Mouse (Mus musculus) Muller cell, postnatal 12 days (primary cell): ENCODE data around the gene Ccdc114.
"Not testable (repeated sequence)": the region's sequence is repeated elsewhere in the genome, so short reads cannot be mapped to it uniquely, and the experiment has no call there.

Experiments
- DNase-seq: peaks from one replicate; pipeline ENCODE4 v3.0.0-alpha.2; 2015; ENCODE audit errors: inconsistent ontology term

Ccdc114 gene

DNA sequence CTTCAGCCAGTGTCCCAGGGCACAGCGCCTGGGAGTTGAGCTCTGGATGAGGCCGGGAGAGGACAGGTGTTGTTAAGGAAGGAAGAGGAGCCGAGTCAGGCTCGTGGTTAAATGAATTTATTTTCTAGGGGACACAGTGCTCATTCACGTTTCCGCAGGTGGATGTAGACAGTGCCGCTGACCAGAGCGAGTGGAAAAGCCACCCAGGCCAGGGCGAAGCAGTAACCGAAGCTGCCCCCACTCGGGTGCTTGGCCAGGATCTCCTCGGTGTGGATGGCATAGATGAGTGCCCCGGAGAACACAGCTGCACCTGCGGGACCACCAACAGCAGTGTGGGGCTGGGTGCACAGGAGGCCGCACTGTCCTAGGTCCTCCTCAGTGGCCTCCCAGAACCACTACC, 5.9 kb upstream of the Ccdc114 start:
- DNase-seq: no peak

- no peak for DNase-seq
Observed at GRCm38 (mm10) chr7:45919083-45919671, 4.7 kb upstream of the Ccdc114 start.

DNA sequence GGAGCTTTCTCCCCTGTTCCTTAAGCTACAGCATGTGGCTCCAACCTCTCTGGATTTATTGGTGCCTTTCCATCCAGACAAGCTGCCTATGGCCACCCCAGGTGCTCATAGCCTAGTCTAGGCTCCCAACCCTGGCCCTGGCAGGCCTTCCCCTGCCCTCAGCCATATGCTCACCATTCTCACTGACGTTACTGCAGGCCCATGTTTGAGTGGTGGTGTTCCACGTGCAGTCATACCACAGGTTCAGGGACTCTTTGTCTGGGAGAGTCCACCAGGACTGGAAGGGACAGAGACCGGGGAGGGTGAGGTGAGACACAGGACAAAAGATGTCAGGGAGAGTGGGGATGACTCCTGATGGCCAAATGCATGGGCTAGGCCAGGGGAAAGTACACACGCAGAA, 4.1 kb upstream of the Ccdc114 start:
- no peak for DNase-seq

- DNase-seq: peak; percentile 89
Observed at GRCm38 (mm10) chr7:45920583-45921241, 3.2 kb upstream of the Ccdc114 start.

GRCm38 (mm10) chr7:45921242-45921621, 2.6 kb upstream of the Ccdc114 start, which contains the start of gene Emp3:
Gene Emp3, minus strand, starts transcription at chr7:45921404.
- DNase-seq: no peak

GRCm38 (mm10) chr7:45921950-45922600, 1.8 kb upstream of the Ccdc114 start:
- no peak for DNase-seq

DNA sequence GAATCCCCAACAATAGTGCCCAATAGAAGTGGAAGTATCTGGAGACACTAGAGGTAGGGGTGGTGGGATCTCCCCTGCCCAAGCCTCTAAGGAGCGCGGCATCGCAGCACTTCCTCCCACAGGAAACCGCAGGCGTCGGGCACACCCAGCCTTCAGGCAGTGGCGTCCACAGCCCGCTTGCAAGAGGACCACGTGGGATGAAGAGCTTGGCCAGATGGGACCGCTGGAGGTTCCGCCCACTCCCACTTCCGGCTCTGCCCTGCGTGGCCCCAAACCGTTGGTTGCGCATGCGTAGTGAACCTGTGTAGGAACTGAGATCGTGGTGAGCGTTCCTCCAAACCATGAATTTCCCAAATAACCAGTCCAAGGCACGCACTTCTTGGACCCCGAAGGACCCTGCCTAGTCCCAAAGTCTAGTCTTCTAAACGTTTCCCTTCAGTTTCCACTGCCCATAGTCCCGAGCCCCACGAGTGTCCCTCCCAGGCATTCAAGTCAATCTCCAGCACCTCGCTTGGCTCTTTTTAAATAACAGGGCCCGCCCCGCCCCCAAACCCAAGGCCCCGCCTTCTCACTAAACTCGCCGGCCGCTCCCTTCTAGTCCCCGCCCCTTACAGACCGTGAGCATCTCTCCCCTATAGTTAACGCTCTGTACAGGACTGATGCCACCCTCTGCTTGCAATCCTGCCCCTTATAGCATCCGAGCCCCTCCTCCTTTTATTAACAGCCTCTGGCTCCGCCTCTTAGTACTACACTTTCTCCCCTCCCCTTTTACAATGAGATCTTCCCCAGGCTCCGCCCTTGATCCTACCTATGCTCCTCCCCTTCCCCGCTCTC, 727 bp upstream of the Ccdc114 start:
- peak; percentile 96 for DNase-seq

GRCm38 (mm10) chr7:45924429-45924816, 551 bp downstream of the Ccdc114 start:
- DNase-seq: no peak

GRCm38 (mm10) chr7:45928626-45929295, 4.9 kb downstream of the Ccdc114 start:
- no peak for DNase-seq

GRCm38 (mm10) chr7:45929688-45930087, 5.8 kb downstream of the Ccdc114 start:
- no peak for DNase-seq

- DNase-seq: not testable (repeated sequence)
Observed at GRCm38 (mm10) chr7:45933766-45934165, 9.9 kb downstream of the Ccdc114 start.

DNA sequence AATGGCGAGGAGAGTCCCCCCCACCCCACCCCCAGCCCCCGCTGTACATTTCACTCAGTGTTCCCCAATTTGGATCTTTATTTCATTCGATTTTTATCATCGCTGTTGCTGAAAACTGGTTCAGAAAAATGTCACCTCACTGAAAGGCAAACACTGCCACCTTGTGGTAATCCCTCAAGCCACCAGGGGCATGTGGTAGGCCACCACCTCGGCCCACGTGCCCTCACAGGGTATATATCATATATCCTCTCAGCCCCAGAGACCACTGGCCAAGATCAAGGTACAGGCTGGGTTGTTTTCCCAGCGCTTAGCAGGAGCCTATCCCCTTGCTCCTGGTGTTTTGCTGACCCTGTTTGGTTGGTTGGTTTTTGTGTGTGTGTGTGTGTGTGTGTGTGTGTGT, 11.2 kb downstream of the Ccdc114 start:
- DNase-seq: peak; percentile 51

- no peak for DNase-seq
Observed at GRCm38 (mm10) chr7:45939836-45940235, 16.0 kb downstream of the Ccdc114 start.

DNA sequence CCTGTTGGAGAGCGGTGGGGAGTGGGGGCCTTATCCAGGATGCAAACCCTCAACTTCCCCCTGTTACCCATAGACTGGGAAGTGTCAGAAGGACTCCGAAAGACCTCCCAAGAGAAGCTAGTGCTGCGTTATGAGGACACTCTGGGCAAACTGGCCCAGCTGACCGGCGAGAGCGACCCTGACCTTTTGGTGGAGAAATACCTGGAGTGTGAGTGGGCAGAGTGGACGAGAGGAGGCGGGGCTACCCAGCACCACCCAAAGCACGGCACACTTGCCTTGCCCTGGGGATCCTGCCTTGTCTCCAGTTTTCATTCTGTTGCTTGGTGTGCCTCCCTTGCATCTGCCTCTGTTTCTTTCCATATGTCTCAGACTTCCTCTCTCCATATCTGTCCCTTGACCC, 18.1 kb downstream of the Ccdc114 start:
- DNase-seq: no peak

DNA sequence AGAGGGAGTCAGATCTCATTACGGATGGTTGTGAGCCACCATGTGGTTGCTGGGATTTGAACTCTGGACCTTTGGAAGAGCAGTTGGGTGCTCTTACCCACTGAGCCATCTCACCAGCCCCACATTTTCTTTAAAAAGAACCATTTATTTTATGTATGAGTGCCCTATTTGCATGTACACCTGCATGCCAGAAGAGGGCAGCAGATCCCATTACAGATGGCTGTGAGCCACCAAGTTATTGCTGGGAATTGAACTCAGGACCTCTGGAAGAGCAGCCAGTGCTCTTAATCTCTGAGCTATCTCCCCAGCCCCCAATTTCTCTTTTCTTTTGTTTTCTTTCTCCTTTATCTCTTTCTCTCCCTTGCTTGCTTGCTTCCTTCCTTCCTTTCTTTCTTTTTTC, 19.4 kb downstream of the Ccdc114 start:
- not testable (repeated sequence) for DNase-seq

- DNase-seq: no peak
Observed at GRCm38 (mm10) chr7:45949061-45949460, 25.2 kb downstream of the Ccdc114 start.

- DNase-seq: peak; percentile 5
Observed at GRCm38 (mm10) chr7:45956611-45957010, 32.7 kb downstream of the Ccdc114 start.

DNA sequence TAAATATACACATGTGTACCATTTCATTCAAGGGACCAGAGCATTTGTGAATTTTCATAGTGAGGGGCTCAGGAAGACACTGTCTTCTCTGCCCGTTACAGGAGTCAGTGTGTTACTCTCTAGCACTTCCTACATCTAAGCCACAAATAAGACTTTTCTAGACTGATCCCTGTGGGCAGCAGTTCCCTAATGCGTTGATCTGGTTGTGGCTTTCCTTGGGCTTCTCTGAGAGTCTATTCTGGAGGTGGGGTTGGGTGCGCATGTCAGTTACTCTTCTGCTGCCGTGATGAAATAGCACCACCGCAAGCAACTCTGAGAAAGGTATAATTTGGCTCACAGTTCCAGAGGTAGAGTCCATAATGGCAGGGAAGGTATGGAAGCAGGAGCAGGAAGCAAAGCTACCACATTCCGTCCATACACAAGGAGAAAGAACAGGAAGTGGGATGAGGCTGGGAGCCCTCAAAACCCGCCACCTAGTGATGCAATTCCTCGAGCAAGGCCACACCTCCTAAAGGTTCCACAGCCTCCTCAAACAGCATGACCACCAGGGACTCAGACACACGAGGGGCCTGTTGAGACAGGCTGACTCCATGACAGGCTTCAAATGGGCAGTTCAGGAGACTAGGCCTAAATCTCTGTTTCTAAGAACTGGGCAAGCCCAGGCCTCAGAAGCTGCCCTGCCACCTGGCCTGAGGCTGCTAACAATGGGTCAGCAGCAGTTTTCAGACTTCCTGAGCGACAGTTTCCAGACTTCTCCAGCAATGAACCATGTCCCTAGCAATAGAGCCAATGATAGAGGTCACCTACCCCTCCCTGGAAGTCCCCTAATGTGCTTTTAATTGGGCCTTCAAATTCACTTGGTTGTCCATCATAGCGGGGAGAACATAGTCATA, 48.2 kb downstream of the Ccdc114 start:
- no peak for DNase-seq

DNA sequence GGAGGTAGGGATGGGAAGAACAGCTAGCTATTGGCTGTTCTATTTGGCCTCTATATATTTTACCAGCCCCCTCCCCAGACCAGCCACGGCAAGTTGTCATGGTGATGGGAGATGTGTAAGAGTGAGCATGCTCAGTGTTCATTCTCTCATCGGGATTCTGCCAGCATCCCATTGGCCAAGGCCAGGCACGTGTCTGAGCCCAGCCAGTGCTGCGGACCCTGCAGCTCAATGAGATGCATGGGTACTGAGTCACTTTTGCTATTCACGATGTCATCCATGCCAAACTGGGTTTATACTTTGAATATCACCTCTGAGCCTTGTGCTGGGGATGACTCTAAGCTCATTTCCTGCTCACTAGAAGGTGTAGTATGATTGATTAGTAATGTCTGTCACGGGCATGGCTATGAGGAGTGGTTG, 49.4 kb downstream of the Ccdc114 start:
- DNase-seq: no peak

GRCm38 (mm10) chr7:45974103-45974502, 50.2 kb downstream of the Ccdc114 start:
- no peak for DNase-seq

- no peak for DNase-seq
Observed at GRCm38 (mm10) chr7:45974512-45974911, 50.6 kb downstream of the Ccdc114 start.
